Mouse (Mus musculus): ENCODE data around the gene Dnttip2. TPM values are rescaled to one million over a fixed set of nuclear protein-coding genes. Genes with fewer than 3 reads are reported as not detected.

Gene Dnttip2
- polyA plus RNA-seq, 1 experiment from 2014 or later, result 39.2 TPM

DNA sequence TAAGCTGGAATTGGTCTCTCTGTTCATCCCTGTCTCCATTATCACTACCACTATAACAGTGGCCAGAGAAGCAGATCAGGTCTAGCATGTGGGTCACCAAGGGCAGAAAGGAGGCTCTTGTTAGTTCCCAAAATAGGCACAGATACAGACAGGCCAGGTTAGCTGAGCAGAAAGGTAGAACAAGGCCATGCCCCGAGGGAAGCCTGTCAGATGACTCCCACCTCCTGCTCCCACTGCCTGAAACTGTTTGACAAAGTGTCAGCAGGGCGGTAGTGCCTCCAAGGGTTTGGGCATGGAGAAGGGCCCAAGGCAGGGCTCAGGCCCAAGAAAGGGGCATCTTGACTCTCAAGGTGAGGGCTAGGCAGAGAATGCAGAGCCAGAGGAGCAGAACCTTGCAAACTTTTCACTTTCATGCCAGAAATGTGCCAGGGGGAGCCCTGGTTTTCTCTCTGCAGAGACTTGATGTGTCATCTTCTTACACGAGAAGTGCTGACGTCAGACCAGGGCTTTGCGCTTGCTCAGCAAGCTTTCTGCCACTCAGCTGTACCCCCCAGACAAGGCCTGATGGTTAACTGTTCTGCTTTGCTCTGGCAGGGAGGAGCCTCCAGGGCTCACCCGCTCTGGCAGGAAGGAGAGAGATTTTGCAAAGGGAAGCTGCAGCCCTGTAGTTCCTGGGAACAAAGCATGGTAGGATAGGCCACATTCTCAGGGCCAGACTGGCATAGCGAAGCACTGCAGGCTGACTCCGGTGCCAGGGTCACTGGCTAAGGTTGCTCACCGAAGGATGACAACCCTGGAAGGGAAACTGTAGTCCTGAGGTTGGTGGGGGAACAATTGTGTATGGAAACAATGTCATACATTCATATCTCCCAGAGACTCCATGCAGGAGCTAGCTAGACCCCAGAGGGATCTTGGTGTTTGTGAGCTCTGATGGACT lies 27.1 kb downstream of the Dnttip2 start:
- Histone ChIP-seq H3K4me3 (ENCODE audit: low read depth, low read length) (no peak overlapping the region), H3K9ac (ENCODE audit: low read length) (no peak overlapping the region), H3K27ac (replicated peaks) (no peak overlapping the region), H3K27me3 (ENCODE audit: control insufficient read depth, insufficient read depth, low read length) (no peaks in the 10 kb centered on the region), H3K4me1 (replicated peaks; ENCODE audit: control insufficient read depth, insufficient read depth) (no peaks in the 10 kb centered on the region), H3K9me3 (ENCODE audit: control insufficient read depth, low read length) (no peaks in the 10 kb centered on the region), H3K36me3 (ENCODE audit: control insufficient read depth, insufficient read depth, low read length) (no peaks in the 10 kb centered on the region), H3K4me2 (replicated peaks; ENCODE audit: low read depth) (no peak overlapping the region)
- no peak for DNase-seq (ENCODE audit: low spot score)
- 56% methylated on average over 9 of the region's 9 CpGs for WGBS
- no peak for TF ChIP-seq EP300 (optimal IDR thresholded peaks at IDR 0.05)
- no peak for TF ChIP-seq CTCF (IDR thresholded peaks at IDR 0.05; ENCODE audit: low read depth)
- ATAC-seq (ENCODE audit: low FRiP score, low TSS enrichment), result peak; percentile 61; the same call in 1 of the 2 replicates

DNA sequence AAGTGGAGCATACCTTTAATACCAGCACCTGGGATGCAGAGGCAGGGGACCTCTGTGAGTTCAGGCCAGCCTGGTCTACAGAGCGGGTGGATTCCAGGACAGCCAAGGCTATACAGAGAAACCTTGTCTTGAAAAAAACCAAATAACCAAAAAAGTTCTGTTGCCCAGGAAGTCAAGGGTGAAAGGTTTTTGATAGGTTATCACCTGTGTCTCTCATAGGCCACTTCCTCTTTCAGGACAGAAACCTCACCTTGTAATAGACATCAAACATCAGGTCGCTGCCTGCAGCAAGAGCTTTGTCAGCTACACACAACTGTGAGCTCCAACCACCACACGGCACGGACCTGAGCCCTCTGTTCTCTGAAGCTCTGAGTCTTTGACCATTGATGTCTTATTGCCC lies 30.4 kb downstream of the Dnttip2 start:
- Histone ChIP-seq H3K9me3 (ENCODE audit: control insufficient read depth, low read length) (no peaks in the 10 kb centered on the region), H3K36me3 (ENCODE audit: control insufficient read depth, insufficient read depth, low read length) (no peaks in the 10 kb centered on the region), H3K9ac (ENCODE audit: low read length) (no peak overlapping the region), H3K27me3 (ENCODE audit: control insufficient read depth, insufficient read depth, low read length) (no peaks in the 10 kb centered on the region), H3K4me1 (replicated peaks; ENCODE audit: control insufficient read depth, insufficient read depth) (no peaks in the 10 kb centered on the region), H3K4me2 (replicated peaks; ENCODE audit: low read depth) (no peak overlapping the region), H3K4me3 (ENCODE audit: low read depth, low read length) (no peak overlapping the region), H3K27ac (replicated peaks) (no peak overlapping the region)
- 85% methylated on average over 4 of the region's 4 CpGs for WGBS
- DNase-seq (ENCODE audit: low spot score), result no peak
- TF ChIP-seq EP300 (optimal IDR thresholded peaks at IDR 0.05) (no peak), CTCF (IDR thresholded peaks at IDR 0.05; ENCODE audit: low read depth) (no peak)
- no peak for ATAC-seq (ENCODE audit: low FRiP score, low TSS enrichment)

DNA sequence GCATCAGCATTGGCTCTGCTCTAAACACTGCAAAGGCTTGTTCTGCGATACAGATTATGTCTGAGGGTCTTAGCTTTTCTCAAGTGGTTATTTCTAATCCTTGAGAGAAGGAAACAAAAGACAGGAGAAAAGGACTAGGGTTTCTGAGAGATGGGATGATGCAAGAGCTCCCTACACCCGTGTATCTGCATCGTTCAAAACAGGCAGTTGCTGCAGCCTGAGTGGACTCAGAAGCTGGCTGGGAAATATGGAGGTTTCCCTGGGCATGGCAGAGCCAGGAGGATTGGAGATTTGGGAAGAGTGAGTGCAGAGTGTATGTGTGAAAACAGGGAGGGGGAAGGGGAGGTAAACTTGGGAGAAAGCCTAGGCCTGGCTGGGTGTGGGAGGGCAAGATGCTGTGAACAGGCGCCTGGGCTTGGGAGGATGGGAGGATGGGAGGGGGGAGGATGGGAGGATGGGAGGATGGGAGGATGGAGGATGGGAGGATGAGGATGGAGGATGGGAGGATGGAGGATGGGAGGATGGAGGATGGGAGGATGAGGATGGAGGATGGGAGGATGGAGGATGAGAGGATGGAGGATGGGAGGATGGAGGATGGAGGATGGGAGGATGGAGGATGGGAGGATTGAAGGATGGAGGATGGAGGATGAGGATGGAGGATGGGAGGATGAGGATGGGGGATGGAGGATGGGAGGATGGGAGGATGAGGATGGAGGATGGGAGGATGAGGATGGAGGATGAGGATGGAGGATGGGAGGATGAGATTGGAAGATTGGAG lies 33.9 kb downstream of the Dnttip2 start:
- no peaks in the 10 kb centered on the region for H3K9me3 ChIP-seq (ENCODE audit: control insufficient read depth, low read length)
- no peaks in the 10 kb centered on the region for H3K36me3 ChIP-seq (ENCODE audit: control insufficient read depth, insufficient read depth, low read length)
- DNase-seq (ENCODE audit: low spot score), result no peak
- no peak for ATAC-seq (ENCODE audit: low FRiP score, low TSS enrichment)
- no peaks in the 10 kb centered on the region for H3K27me3 ChIP-seq (ENCODE audit: control insufficient read depth, insufficient read depth, low read length)
- TF ChIP-seq CTCF (IDR thresholded peaks at IDR 0.05; ENCODE audit: low read depth) (no peak), EP300 (optimal IDR thresholded peaks at IDR 0.05) (no peak)
- H3K9ac ChIP-seq (ENCODE audit: low read length), result no peak overlapping the region
- WGBS, result 42% methylated on average over 4 of the region's 4 CpGs
- no peak overlapping the region for H3K4me3 ChIP-seq (ENCODE audit: low read depth, low read length)
- no peaks in the 10 kb centered on the region for H3K4me1 ChIP-seq (replicated peaks; ENCODE audit: control insufficient read depth, insufficient read depth)
- H3K27ac ChIP-seq (replicated peaks), result no peak overlapping the region
- no peak overlapping the region for H3K4me2 ChIP-seq (replicated peaks; ENCODE audit: low read depth)

DNA sequence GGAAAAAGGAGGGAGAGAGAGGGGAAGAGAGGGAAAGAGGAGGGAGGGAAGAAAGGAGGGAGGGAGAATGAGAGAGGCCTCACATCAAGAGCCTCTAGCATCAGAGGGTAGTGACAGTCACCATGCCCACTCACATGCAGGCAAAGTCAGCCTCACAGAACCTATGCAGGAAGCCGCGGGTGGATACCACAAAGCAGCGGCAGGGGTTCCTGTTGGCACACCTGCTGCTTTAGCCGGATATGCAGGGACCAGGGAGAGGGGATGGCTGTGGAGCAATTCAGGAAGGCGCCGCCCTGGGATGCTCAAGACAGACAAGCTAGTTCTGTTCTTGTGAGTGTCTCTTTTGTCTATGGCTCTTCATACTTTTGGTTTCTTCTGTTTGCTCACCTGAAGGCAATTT lies 34.8 kb downstream of the Dnttip2 start:
- ATAC-seq (ENCODE audit: low FRiP score, low TSS enrichment), result no peak
- Histone ChIP-seq H3K27me3 (ENCODE audit: control insufficient read depth, insufficient read depth, low read length) (no peaks in the 10 kb centered on the region), H3K36me3 (ENCODE audit: control insufficient read depth, insufficient read depth, low read length) (no peaks in the 10 kb centered on the region), H3K4me1 (replicated peaks; ENCODE audit: control insufficient read depth, insufficient read depth) (no peaks in the 10 kb centered on the region), H3K4me3 (ENCODE audit: low read depth, low read length) (no peak overlapping the region), H3K9ac (ENCODE audit: low read length) (no peak overlapping the region), H3K9me3 (ENCODE audit: control insufficient read depth, low read length) (no peaks in the 10 kb centered on the region), H3K27ac (replicated peaks) (no peak overlapping the region), H3K4me2 (replicated peaks; ENCODE audit: low read depth) (no peak overlapping the region)
- WGBS, result 31% methylated on average over 6 of the region's 6 CpGs
- TF ChIP-seq CTCF (IDR thresholded peaks at IDR 0.05; ENCODE audit: low read depth), result no peak
- no peak for TF ChIP-seq EP300 (optimal IDR thresholded peaks at IDR 0.05)
- DNase-seq (ENCODE audit: low spot score), result no peak

GRCm38 (mm10) chr3:122312078-122312477 lies 37.9 kb downstream of the Dnttip2 start:
- ATAC-seq (ENCODE audit: low FRiP score, low TSS enrichment) (peak; percentile 33; the same call in 1 of the 2 replicates), DNase-seq (ENCODE audit: low spot score) (peak; percentile 88)
- H3K27ac ChIP-seq (replicated peaks), result no peak overlapping the region
- no peaks in the 10 kb centered on the region for H3K4me1 ChIP-seq (replicated peaks; ENCODE audit: control insufficient read depth, insufficient read depth)
- no peak overlapping the region for H3K9ac ChIP-seq (ENCODE audit: low read length)
- no peak overlapping the region for H3K4me2 ChIP-seq (replicated peaks; ENCODE audit: low read depth)
- H3K36me3 ChIP-seq (ENCODE audit: control insufficient read depth, insufficient read depth, low read length), result no peaks in the 10 kb centered on the region
- WGBS, result 18% methylated on average over 2 of the region's 2 CpGs
- no peaks in the 10 kb centered on the region for H3K27me3 ChIP-seq (ENCODE audit: control insufficient read depth, insufficient read depth, low read length)
- H3K9me3 ChIP-seq (ENCODE audit: control insufficient read depth, low read length), result no peaks in the 10 kb centered on the region
- no peak overlapping the region for H3K4me3 ChIP-seq (ENCODE audit: low read depth, low read length)
- TF ChIP-seq CTCF (IDR thresholded peaks at IDR 0.05; ENCODE audit: low read depth), result peak; percentile 98
- no peak for TF ChIP-seq EP300 (optimal IDR thresholded peaks at IDR 0.05)

Data from stomach, postnatal 0 days (tissue).